Mouse (Mus musculus) yolk sac, embryonic 10.5 days (tissue): ENCODE data around the gene Enpp6.

Experiments used
- DNase-seq: peaks from one replicate; pipeline ENCODE4 v3.0.0-alpha.2; 2017; ENCODE audit warnings: low spot score

Enpp6 gene

GRCm38 (mm10) chr8:46986386-46987140 is at the start of gene Enpp6:
Gene Enpp6, plus strand, starts transcription at chr8:46986887.
- DNase-seq = no peak

- no peak for DNase-seq
Measured at GRCm38 (mm10) chr8:46938218-46938617, 48.5 kb upstream of the Enpp6 start.

- DNase-seq = no peak
Measured at GRCm38 (mm10) chr8:46941295-46941694, 45.4 kb upstream of the Enpp6 start.

- DNase-seq = no peak
Measured at GRCm38 (mm10) chr8:46941731-46942650, 44.7 kb upstream of the Enpp6 start.

GRCm38 (mm10) chr8:46942651-46943024 is 44.0 kb upstream of the Enpp6 start:
- no peak for DNase-seq

- no peak for DNase-seq
Measured at GRCm38 (mm10) chr8:46943337-46943736, 43.4 kb upstream of the Enpp6 start.

- no peak for DNase-seq
Measured at GRCm38 (mm10) chr8:46946181-46946580, 40.5 kb upstream of the Enpp6 start.

GRCm38 (mm10) chr8:46948091-46948757 is 38.5 kb upstream of the Enpp6 start:
- DNase-seq = no peak

- peak; percentile 44 for DNase-seq
Measured at GRCm38 (mm10) chr8:46953472-46953871, 33.2 kb upstream of the Enpp6 start.

- no peak for DNase-seq
Measured at GRCm38 (mm10) chr8:46962630-46963427, 23.9 kb upstream of the Enpp6 start.

GRCm38 (mm10) chr8:46963619-46964145 is 23.0 kb upstream of the Enpp6 start:
- no peak for DNase-seq

- no peak for DNase-seq
Measured at GRCm38 (mm10) chr8:46965812-46966211, 20.9 kb upstream of the Enpp6 start.

GRCm38 (mm10) chr8:46968721-46969120 is 18.0 kb upstream of the Enpp6 start:
- no peak for DNase-seq

- no peak for DNase-seq
Measured at GRCm38 (mm10) chr8:46969386-46969785, 17.3 kb upstream of the Enpp6 start.

- no peak for DNase-seq
Measured at GRCm38 (mm10) chr8:46977376-46977775, 9.3 kb upstream of the Enpp6 start.

GRCm38 (mm10) chr8:46982166-46982565 is 4.5 kb upstream of the Enpp6 start:
- no peak for DNase-seq

GRCm38 (mm10) chr8:46982770-46983169 is 3.9 kb upstream of the Enpp6 start:
- DNase-seq = no peak

- no peak for DNase-seq
Measured at GRCm38 (mm10) chr8:46984647-46985046, 2.0 kb upstream of the Enpp6 start.

GRCm38 (mm10) chr8:46988366-46988765 is 1.7 kb downstream of the Enpp6 start:
- no peak for DNase-seq

- DNase-seq = no peak
Measured at GRCm38 (mm10) chr8:46991081-46991480, 4.4 kb downstream of the Enpp6 start.

GRCm38 (mm10) chr8:46992579-46992978 is 5.9 kb downstream of the Enpp6 start:
- DNase-seq = no peak
